Mouse (Mus musculus) testis, adult 2 months (tissue): ENCODE data around the gene Grm8.

Experiments
- CTCF ChIP-seq: fragments of 200-500 bp; IDR thresholded peaks from 2 replicates; pipeline ENCODE4 v1.5.1; 2012; ENCODE audit warnings: low read depth, mild to moderate bottlenecking, inconsistent platforms, low read length, moderate library complexity; ENCODE audit not compliant: control insufficient read depth, insufficient read depth, insufficient replicate concordance
- POLR2A ChIP-seq: fragments of 200-500 bp; IDR thresholded peaks from 2 replicates; pipeline ENCODE4 v1.6.1; 2012; ENCODE audit warnings: low read depth, mild to moderate bottlenecking, inconsistent platforms, low read length, moderate library complexity; ENCODE audit not compliant: control insufficient read depth

- TF ChIP-seq CTCF: no peak
- no peak for TF ChIP-seq POLR2A
Measured at GRCm38 (mm10) chr6:27305351-27305750, 829.6 kb downstream of the Grm8 start.
